ENCODE assay signal across 20 mouse cellular contexts in the genomic region with DNA sequence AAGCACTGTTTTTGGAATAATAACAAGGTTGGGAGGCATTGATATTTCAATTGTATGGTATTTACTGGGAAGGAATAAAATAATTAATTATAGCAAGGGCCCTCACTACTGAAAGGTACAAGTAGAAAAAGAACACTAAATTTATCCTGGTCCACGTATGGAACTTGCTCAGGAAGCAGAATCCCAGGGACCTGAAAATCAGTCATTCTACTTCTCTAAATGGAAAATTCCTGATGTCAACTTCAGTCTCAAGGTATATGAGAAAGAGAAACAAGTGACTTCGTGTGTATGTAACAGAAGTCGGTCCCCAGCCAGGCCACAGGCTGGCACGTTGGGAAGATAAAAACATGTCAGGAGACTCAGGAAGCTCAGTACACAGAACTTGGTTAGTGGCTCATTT. TPM values are rescaled to one million over a fixed set of nuclear protein-coding genes. Genes with fewer than 3 reads are reported as not detected.
DNase-seq lines count a peak whose midpoint lies in the region; ATAC-seq lines count a peak whose summit lies in the region.
"Had no signal": no experiment of that assay in that cellular context is flagged by ENCODE, and none has a peak within 500 bp of the region (broad histone marks: within the 10 kb centered on the region; RNA-seq: fewer than 3 reads in every experiment).

Gene Vmn1r219, plus strand, starts transcription at position 301 of the 400 bp plus-strand sequence.

- H3K36me3 ChIP-seq in heart, embryonic 12.5 days = no peaks in the 10 kb centered on the region
- H3K36me3 ChIP-seq: G1E had no signal

- peaks cover 5% of the 10 kb centered on the region; the same call in 1 of the 2 replicates for H3K4me1 ChIP-seq in heart, embryonic 12.5 days (replicated peaks)

- H3K4me3 ChIP-seq in heart, embryonic 12.5 days = no peak within 1 kb of the TSS

- 61% methylated on average over 4 of the region's 4 CpGs for WGBS in heart, embryonic 12.5 days

- H3K27ac ChIP-seq in heart, embryonic 12.5 days (ENCODE audit: poor library complexity, severe bottlenecking) = no peak within 1 kb of the TSS

- ATAC-seq in heart, embryonic 12.5 days (ENCODE audit: insufficient number of reproducible peaks, low FRiP score) = no peak
- ATAC-seq: activated CD4-positive, CD25-positive, alpha-beta regulatory T cell, adult 4 months; CD4-positive, CD25-positive, alpha-beta regulatory T cell, adult 4 months; Patski had no signal

- no peaks in the 10 kb centered on the region for H3K27me3 ChIP-seq in heart, embryonic 12.5 days (replicated peaks)
- H3K27me3 ChIP-seq: CH12.LX, Patski had no signal

- H3K9ac ChIP-seq in heart, embryonic 12.5 days = no peak within 1 kb of the TSS

- DNase-seq in heart, adult 11 months = peak; percentile 57
- DNase-seq: adrenal gland, adult 2 months; adrenal gland, adult 8-10 months; adrenal gland, postnatal 10 days; adrenal gland, postnatal 14 days; adrenal gland, postnatal 25 days; adrenal gland, postnatal 36 days; B cell, adult 2 months; cerebellum, adult 11 months; cerebellum, adult 11-12 months; cerebellum, adult 18-20 months; cerebellum, adult 2 months had no signal

- H3K4me2 ChIP-seq in heart, embryonic 12.5 days = no peak within 1 kb of the TSS

- no peaks in the 10 kb centered on the region for H3K9me3 ChIP-seq in heart, embryonic 12.5 days (replicated peaks)
- H3K9me3 ChIP-seq: G1E had no signal

RNA-seq across cellular contexts. Expression of gene Vmn1r219, which starts in this region (rescaled TPM):
- polyA plus RNA-seq in heart, embryonic 12.5 days (2016; fragmentation: Nextera tagmentation; extraction: Ambion mirVana) = not detected in 2 replicates
- polyA plus RNA-seq: activated CD4-positive, CD25-positive, alpha-beta regulatory T cell, adult 4 months; adrenal gland, adult 2 months; brain, embryonic 14.5 days; C2C12; CD4-positive, CD25-positive, alpha-beta regulatory T cell, adult 4 months; cerebellum, adult 2 months; G1E; Patski had no signal
